Mouse (Mus musculus): ENCODE measurements around the gene Timmdc1.
"Not testable (repeated sequence)": the region's sequence is repeated elsewhere in the genome, so short reads cannot be mapped to it uniquely, and the experiment has no call there.

Gene Timmdc1

GRCm38 (mm10) chr16:38493890-38494289, 28.6 kb downstream of the Timmdc1 start:
- DNase-seq = no peak

- no peak for DNase-seq
Observed at GRCm38 (mm10) chr16:38492551-38492950, 29.9 kb downstream of the Timmdc1 start.

GRCm38 (mm10) chr16:38483582-38484309, 38.7 kb downstream of the Timmdc1 start:
- no peak for DNase-seq

- no peak for DNase-seq
Observed at GRCm38 (mm10) chr16:38482780-38483562, 39.5 kb downstream of the Timmdc1 start.

GRCm38 (mm10) chr16:38481327-38481726, 41.1 kb downstream of the Timmdc1 start:
- DNase-seq = no peak

- DNase-seq = no peak
Observed at GRCm38 (mm10) chr16:38478296-38478695, 44.2 kb downstream of the Timmdc1 start.

- not testable (repeated sequence) for DNase-seq
Observed at GRCm38 (mm10) chr16:38477241-38477608, 45.2 kb downstream of the Timmdc1 start.

- DNase-seq = peak; percentile 23
Observed at GRCm38 (mm10) chr16:38476312-38477240, 45.9 kb downstream of the Timmdc1 start.

GRCm38 (mm10) chr16:38475681-38476311, 46.7 kb downstream of the Timmdc1 start:
- DNase-seq = no peak

GRCm38 (mm10) chr16:38474677-38475286, 47.7 kb downstream of the Timmdc1 start:
- DNase-seq = no peak

GRCm38 (mm10) chr16:38473661-38474060, 48.8 kb downstream of the Timmdc1 start:
- no peak for DNase-seq

GRCm38 (mm10) chr16:38472507-38472873, 50.0 kb downstream of the Timmdc1 start:
- DNase-seq = no peak

GRCm38 (mm10) chr16:38471697-38472506, 50.6 kb downstream of the Timmdc1 start:
- no peak for DNase-seq

- no peak for DNase-seq
Observed at GRCm38 (mm10) chr16:38469437-38469836, 53.0 kb downstream of the Timmdc1 start.

- no peak for DNase-seq
Observed at GRCm38 (mm10) chr16:38468706-38469018, 53.8 kb downstream of the Timmdc1 start.

GRCm38 (mm10) chr16:38467917-38468705, 54.4 kb downstream of the Timmdc1 start:
- no peak for DNase-seq

- no peak for DNase-seq
Observed at GRCm38 (mm10) chr16:38467091-38467916, 55.2 kb downstream of the Timmdc1 start.

- no peak for DNase-seq
Observed at GRCm38 (mm10) chr16:38466089-38466488, 56.4 kb downstream of the Timmdc1 start.

- DNase-seq = no peak
Observed at GRCm38 (mm10) chr16:38463305-38463704, 59.2 kb downstream of the Timmdc1 start.

- no peak for DNase-seq
Observed at GRCm38 (mm10) chr16:38462161-38462560, 60.3 kb downstream of the Timmdc1 start.

Data from right cerebral cortex, adult 18-20 months (tissue).